Mouse (Mus musculus) neural tube, embryonic 15.5 days (tissue): ENCODE data around the gene Nr2f2. TPM values are rescaled to one million over a fixed set of nuclear protein-coding genes. Genes with fewer than 3 reads are reported as not detected.

Experiments used
- ATAC-seq: fragments of 200-750 bp; cut with Nextera tagmentation; 2 replicates; pipeline ENCODE4 v1.8.0; 2017; ENCODE audit warnings: mild to moderate bottlenecking, moderate TSS enrichment, moderate library complexity; ENCODE audit not compliant: low FRiP score
- H3K27ac ChIP-seq: fragments of 300-500 bp; sonication (generic); replicated peaks from 2 replicates; pipeline ENCODE4 v1.5.1; 2015; ENCODE audit warnings: mild to moderate bottlenecking, inconsistent platforms
- H3K27me3 ChIP-seq: fragments of 300-500 bp; sonication (generic); replicated peaks from 2 replicates; pipeline ENCODE4 v1.6.1; 2015; ENCODE audit warnings: inconsistent platforms
- H3K36me3 ChIP-seq: fragments of 300-500 bp; sonication (generic); 2 replicates; pipeline ENCODE4 v1.6.1; 2015; ENCODE audit warnings: inconsistent platforms
- H3K4me1 ChIP-seq: fragments of 300-500 bp; sonication (generic); 2 replicates; pipeline ENCODE4 v1.6.1; 2015; ENCODE audit warnings: inconsistent platforms
- H3K4me2 ChIP-seq: fragments of 300-500 bp; sonication (generic); 2 replicates; pipeline ENCODE4 v1.6.1; 2015; ENCODE audit warnings: inconsistent platforms, mild to moderate bottlenecking, moderate library complexity
- H3K4me3 ChIP-seq: fragments of 300-500 bp; sonication (generic); replicated peaks from 2 replicates; pipeline ENCODE4 v1.5.1; 2015; ENCODE audit warnings: mild to moderate bottlenecking, inconsistent platforms
- H3K9ac ChIP-seq: fragments of 300-500 bp; sonication (generic); replicated peaks from 2 replicates; pipeline ENCODE4 v1.6.1; 2015; ENCODE audit warnings: mild to moderate bottlenecking, inconsistent platforms
- H3K9me3 ChIP-seq: fragments of 300-500 bp; sonication (generic); replicated peaks from 2 replicates; pipeline ENCODE4 v1.6.1; 2016; ENCODE audit warnings: inconsistent platforms
- WGBS: fragments of 180-500 bp; shearing (Covaris S2); methylation state at CpG from one replicate; pipeline ENCODE4 v1.1.7; 2015; ENCODE audit warnings: mixed read lengths; 5-methylcytosine and 5-hydroxymethylcytosine counted together
- polyA plus RNA-seq: library from polyadenylated mRNA; unstranded; fragments of >200 nt; fragmentation: Nextera tagmentation; extraction: Ambion mirVana; gene quantifications from 2 replicates; pipeline ENCODE4 v1.2.1, GENCODE M21; 2015

The Nr2f2 gene
- polyA plus RNA-seq, 1 experiment from 2014 or later = 62.5 TPM

- peaks cover 17% of the 10 kb centered on the region for H3K27me3 ChIP-seq
- H3K9me3 ChIP-seq = no peaks in the 10 kb centered on the region
- H3K27ac ChIP-seq = no peak overlapping the region; the same call in 1 of the 2 replicates
- peak overlapping the region; percentile 4; the same call in 1 of the 2 replicates for H3K4me3 ChIP-seq
- 35% methylated on average over 4 of the region's 4 CpGs for WGBS
- peak overlapping the region; percentile 96 for H3K4me2 ChIP-seq
- 0 out of 2 replicates have a peak overlapping the region, but pooled peaks have one; percentile 23 for H3K9ac ChIP-seq
- ATAC-seq = no peak
- peaks cover 17% of the 10 kb centered on the region for H3K4me1 ChIP-seq
- H3K36me3 ChIP-seq = no peaks in the 10 kb centered on the region
Observed at GRCm38 (mm10) chr7:70363351-70363750, 3.2 kb downstream of the Nr2f2 start.

- Histone ChIP-seq H3K9me3 (no peaks in the 10 kb centered on the region), H3K36me3 (no peaks in the 10 kb centered on the region), H3K27me3 (peaks cover 10% of the 10 kb centered on the region), H3K4me1 (peaks cover 23% of the 10 kb centered on the region), H3K9ac (peak overlapping the region; percentile 61; the same call in 1 of the 2 replicates), H3K27ac (peak overlapping the region; percentile 90), H3K4me2 (peak overlapping the region; percentile 96), H3K4me3 (peak overlapping the region; percentile 63)
- WGBS = 9% methylated on average over 12 of the region's 12 CpGs
- ATAC-seq = no peak
Observed at GRCm38 (mm10) chr7:70362526-70363170, 3.9 kb downstream of the Nr2f2 start.

GRCm38 (mm10) chr7:70361383-70362364, 4.9 kb downstream of the Nr2f2 start:
- under 1% methylated on average over 94 of the region's 98 CpGs for WGBS
- ATAC-seq = peak; percentile 94
- H3K9me3 ChIP-seq = no peaks in the 10 kb centered on the region
- peaks cover 32% of the 10 kb centered on the region for H3K4me1 ChIP-seq
- H3K4me3 ChIP-seq = peak overlapping the region; percentile 63
- peak overlapping the region; percentile 71 for H3K9ac ChIP-seq
- H3K36me3 ChIP-seq = no peaks in the 10 kb centered on the region
- peak overlapping the region; percentile 96 for H3K4me2 ChIP-seq
- 0 out of 2 replicates have a peak, but pooled peaks cover 2% of the 10 kb centered on the region for H3K27me3 ChIP-seq
- peak overlapping the region; percentile 97 for H3K27ac ChIP-seq

- H3K4me3 ChIP-seq = peak overlapping the region; percentile 63
- no peaks in the 10 kb centered on the region for H3K36me3 ChIP-seq
- no peaks in the 10 kb centered on the region for H3K9me3 ChIP-seq
- H3K27ac ChIP-seq = peak overlapping the region; percentile 97
- under 1% methylated on average over 64 of the region's 84 CpGs for WGBS
- ATAC-seq = no peak
- H3K9ac ChIP-seq = peak overlapping the region; percentile 71
- no peaks in the 10 kb centered on the region for H3K27me3 ChIP-seq
- peaks cover 36% of the 10 kb centered on the region for H3K4me1 ChIP-seq
- H3K4me2 ChIP-seq = peak overlapping the region; percentile 96
Observed at GRCm38 (mm10) chr7:70360611-70361382, 5.7 kb downstream of the Nr2f2 start.

GRCm38 (mm10) chr7:70359791-70360581, 6.5 kb downstream of the Nr2f2 start:
- peak overlapping the region; percentile 71 for H3K9ac ChIP-seq
- H3K4me1 ChIP-seq = peaks cover 31% of the 10 kb centered on the region
- under 1% methylated on average over 75 of the region's 75 CpGs for WGBS
- no peaks in the 10 kb centered on the region for H3K27me3 ChIP-seq
- no peaks in the 10 kb centered on the region for H3K36me3 ChIP-seq
- H3K27ac ChIP-seq = peak overlapping the region; percentile 97
- no peak for ATAC-seq
- peak overlapping the region; percentile 63 for H3K4me3 ChIP-seq
- H3K9me3 ChIP-seq = no peaks in the 10 kb centered on the region
- peak overlapping the region; percentile 96 for H3K4me2 ChIP-seq

GRCm38 (mm10) chr7:70358848-70359591, 7.5 kb downstream of the Nr2f2 start:
- H3K4me3 ChIP-seq = peak overlapping the region; percentile 63

GRCm38 (mm10) chr7:70358020-70358847, 8.3 kb downstream of the Nr2f2 start:
- H3K36me3 ChIP-seq = no peaks in the 10 kb centered on the region

More at GRCm38 (mm10) chr7:70358848-70359591, 7.5 kb downstream of the Nr2f2 start:
- no peaks in the 10 kb centered on the region for H3K36me3 ChIP-seq
- H3K9me3 ChIP-seq = no peaks in the 10 kb centered on the region
- peak overlapping the region; percentile 97 for H3K27ac ChIP-seq
- H3K4me2 ChIP-seq = peak overlapping the region; percentile 96
- H3K4me1 ChIP-seq = peaks cover 34% of the 10 kb centered on the region
- no peak for ATAC-seq
- H3K9ac ChIP-seq = peak overlapping the region; percentile 71
- no peaks in the 10 kb centered on the region for H3K27me3 ChIP-seq
- under 1% methylated on average over 33 of the region's 33 CpGs for WGBS

GRCm38 (mm10) chr7:70357516-70358019, 9.0 kb downstream of the Nr2f2 start:
- peak overlapping the region; percentile 96 for H3K4me2 ChIP-seq
- H3K27ac ChIP-seq = peak overlapping the region; percentile 97
- no peaks in the 10 kb centered on the region for H3K36me3 ChIP-seq
- no peaks in the 10 kb centered on the region for H3K9me3 ChIP-seq
- H3K27me3 ChIP-seq = no peaks in the 10 kb centered on the region
- peaks cover 34% of the 10 kb centered on the region for H3K4me1 ChIP-seq
- peak overlapping the region; percentile 63 for H3K4me3 ChIP-seq
- H3K9ac ChIP-seq = peak overlapping the region; percentile 71
- 4% methylated on average over 17 of the region's 17 CpGs for WGBS
- ATAC-seq = no peak

More at GRCm38 (mm10) chr7:70358020-70358847, 8.3 kb downstream of the Nr2f2 start:
- Histone ChIP-seq H3K27ac (peak overlapping the region; percentile 97), H3K4me3 (peak overlapping the region; percentile 63), H3K9ac (peak overlapping the region; percentile 71), H3K27me3 (no peaks in the 10 kb centered on the region), H3K4me1 (peaks cover 34% of the 10 kb centered on the region), H3K9me3 (no peaks in the 10 kb centered on the region), H3K4me2 (peak overlapping the region; percentile 96)
- no peak for ATAC-seq
- WGBS = 2% methylated on average over 33 of the region's 33 CpGs

- peaks cover 35% of the 10 kb centered on the region for H3K4me1 ChIP-seq
- WGBS = 23% methylated on average over 3 of the region's 3 CpGs
- peak overlapping the region; percentile 71; the same call in 1 of the 2 replicates for H3K9ac ChIP-seq
- H3K27ac ChIP-seq = peak overlapping the region; percentile 97; the same call in 1 of the 2 replicates
- peak overlapping the region; percentile 63 for H3K4me3 ChIP-seq
- H3K9me3 ChIP-seq = no peaks in the 10 kb centered on the region
- H3K27me3 ChIP-seq = no peaks in the 10 kb centered on the region
- H3K36me3 ChIP-seq = no peaks in the 10 kb centered on the region
- peak overlapping the region; percentile 96 for H3K4me2 ChIP-seq
- ATAC-seq = no peak
Observed at GRCm38 (mm10) chr7:70356691-70357515, 9.6 kb downstream of the Nr2f2 start.
